Mouse (Mus musculus) thymus, adult 2 months (tissue): Measurements from ENCODE around the gene Alg2.

Experiments
- CTCF ChIP-seq: fragments of 200-500 bp; IDR thresholded peaks from 2 replicates; pipeline ENCODE4 v1.5.1; 2012; ENCODE audit warnings: mild to moderate bottlenecking, control low read depth, low read length, moderate library complexity, borderline replicate concordance; ENCODE audit not compliant: control insufficient read depth, poor library complexity, insufficient read depth; ENCODE audit errors: extremely low read depth
- POLR2A ChIP-seq: fragments of 200-500 bp; IDR thresholded peaks from 2 replicates; pipeline ENCODE4 v1.6.1; 2012; ENCODE audit warnings: mild to moderate bottlenecking, low read length, control low read depth, moderate library complexity; ENCODE audit not compliant: control insufficient read depth, poor library complexity, insufficient read depth; ENCODE audit errors: extremely low read depth

GRCm38 (mm10) chr4:47467196-47467595, 6.9 kb downstream of the Alg2 start:
- TF ChIP-seq POLR2A (no peak), CTCF (no peak)
